Mouse (Mus musculus): ENCODE measurements around the gene Crb2.

GRCm38 (mm10) chr2:37757016-37757415, 19.0 kb upstream of the Crb2 start:
- TF ChIP-seq CTCF (IDR thresholded peaks at IDR 0.05; ENCODE audit: low read depth, low read length) (no peak), POLR2A (IDR thresholded peaks at IDR 0.05; ENCODE audit: extremely low read depth, insufficient read depth, low read length) (no peak)

Data from liver, adult 2 months (tissue).